ENCODE assay signal across 9 mouse cellular contexts in genomic region chr1:180210781-180211271, GRCm38 (mm10). TPM values are rescaled to one million over a fixed set of nuclear protein-coding genes. Genes with fewer than 3 reads are reported as not detected.
DNase-seq lines count a peak whose midpoint lies in the region; ATAC-seq and TF ChIP-seq lines count a peak whose summit lies in the region.
"Had no signal": no experiment of that assay in that cellular context is flagged by ENCODE, and none has a peak within 500 bp of the region (broad histone marks: within the 10 kb centered on the region; RNA-seq: fewer than 3 reads in every experiment).

No protein-coding gene starts in this region.

- H3K36me3 ChIP-seq in heart, adult 2 months (ENCODE audit: control insufficient read depth, insufficient read depth, low read length), result no peaks in the 10 kb centered on the region
- no peaks in the 10 kb centered on the region for H3K36me3 ChIP-seq in heart, embryonic 10.5 days
- no peaks in the 10 kb centered on the region for H3K36me3 ChIP-seq in liver, postnatal 0 days (replicated peaks; ENCODE audit: insufficient read depth, low read length)
- H3K36me3 ChIP-seq in liver, embryonic 12.5 days, result no peaks in the 10 kb centered on the region
- H3K36me3 ChIP-seq in small intestine, adult 2 months (ENCODE audit: control insufficient read depth, insufficient read depth, low read length), result no peaks in the 10 kb centered on the region
- H3K36me3 ChIP-seq in forebrain, embryonic 10.5 days (replicated peaks), result no peaks in the 10 kb centered on the region
- H3K36me3 ChIP-seq: liver, embryonic 15.5 days had no signal

- no peak overlapping the region for H3K9ac ChIP-seq in heart, adult 2 months (ENCODE audit: low read depth, low read length)
- no peak overlapping the region for H3K9ac ChIP-seq in liver, postnatal 0 days (replicated peaks)
- no peak overlapping the region for H3K9ac ChIP-seq in liver, embryonic 12.5 days
- H3K9ac ChIP-seq: liver, embryonic 15.5 days had no signal

- peak overlapping the region; percentile 92 for H3K27ac ChIP-seq in heart, adult 2 months
- no peak overlapping the region; the same call in 1 of the 2 replicates for H3K27ac ChIP-seq in heart, embryonic 10.5 days
- peak overlapping the region; percentile 60; the same call in 1 of the 2 replicates for H3K27ac ChIP-seq in liver, postnatal 0 days (ENCODE audit: low read depth)
- H3K27ac ChIP-seq in liver, embryonic 12.5 days, result no peak overlapping the region
- peak overlapping the region; percentile 88 for H3K27ac ChIP-seq in gastrocnemius, adult 2 months
- peak overlapping the region; percentile 4; the same call in 1 of the 2 replicates for H3K27ac ChIP-seq in small intestine, adult 2 months (ENCODE audit: insufficient read depth, low read depth, low read length)
- H3K27ac ChIP-seq in forebrain, embryonic 10.5 days, result no peak overlapping the region
- H3K27ac ChIP-seq: liver, embryonic 15.5 days; macrophage had no signal

- no peaks in the 10 kb centered on the region; the same call in 1 of the 2 replicates for H3K4me1 ChIP-seq in heart, adult 2 months (ENCODE audit: control insufficient read depth, insufficient read depth, low read length)
- H3K4me1 ChIP-seq in heart, embryonic 10.5 days, result peaks cover 8% of the 10 kb centered on the region; the same call in 1 of the 2 replicates
- 0 out of 2 replicates have a peak, but pooled peaks cover 10% of the 10 kb centered on the region for H3K4me1 ChIP-seq in liver, postnatal 0 days (ENCODE audit: insufficient read depth)
- H3K4me1 ChIP-seq in liver, embryonic 12.5 days, result peaks cover 15% of the 10 kb centered on the region
- peaks cover 21% of the 10 kb centered on the region for H3K4me1 ChIP-seq in small intestine, adult 2 months (ENCODE audit: control insufficient read depth, insufficient read depth, insufficient read length, low read length)
- H3K4me1 ChIP-seq in forebrain, embryonic 10.5 days, result 0 out of 2 replicates have a peak, but pooled peaks cover 5% of the 10 kb centered on the region

- H3K4me2 ChIP-seq in liver, postnatal 0 days (ENCODE audit: low read depth, low read length), result no peak overlapping the region
- H3K4me2 ChIP-seq in liver, embryonic 12.5 days, result no peak overlapping the region
- H3K4me2 ChIP-seq: liver, embryonic 15.5 days had no signal

- H3K79me2 ChIP-seq in heart, adult 2 months (replicated peaks; ENCODE audit: control insufficient read depth, insufficient read depth, low read length), result no peaks in the 10 kb centered on the region

- intact Hi-C loops in heart, adult 2 months (cut with DNase I), result loop anchor here (5.0 to 10.0 kb wide), 3 partner anchors 206 to 364 kb away; no protein-coding TSS in a partner anchor
- intact Hi-C loops in gastrocnemius, adult 2 months (cut with DNase I), result no loop called here

- ATAC-seq in liver, postnatal 0 days, result peak; percentile 21; the same call in 1 of the 2 replicates
- no peak for ATAC-seq in liver, embryonic 12.5 days

- H3K4me3 ChIP-seq in heart, adult 2 months, result no peak overlapping the region
- no peak overlapping the region for H3K4me3 ChIP-seq in heart, embryonic 10.5 days
- no peak overlapping the region for H3K4me3 ChIP-seq in liver, postnatal 0 days (ENCODE audit: low read depth, low read length)
- H3K4me3 ChIP-seq in liver, embryonic 12.5 days, result no peak overlapping the region
- no peak overlapping the region; the same call in 1 of the 2 replicates for H3K4me3 ChIP-seq in gastrocnemius, adult 2 months
- no peak overlapping the region for H3K4me3 ChIP-seq in small intestine, adult 2 months (ENCODE audit: low read depth, low read length)
- H3K4me3 ChIP-seq in forebrain, embryonic 10.5 days, result no peak overlapping the region
- H3K4me3 ChIP-seq: liver, embryonic 15.5 days had no signal

- H3K27me3 ChIP-seq in heart, adult 2 months (ENCODE audit: control insufficient read depth, insufficient read depth, low read length), result no peaks in the 10 kb centered on the region
- H3K27me3 ChIP-seq in heart, embryonic 10.5 days (ENCODE audit: insufficient read depth, poor library complexity, severe bottlenecking), result no peaks in the 10 kb centered on the region
- H3K27me3 ChIP-seq in liver, postnatal 0 days (ENCODE audit: insufficient read depth, low read length), result no peaks in the 10 kb centered on the region
- no peaks in the 10 kb centered on the region for H3K27me3 ChIP-seq in liver, embryonic 12.5 days (replicated peaks)
- no peaks in the 10 kb centered on the region for H3K27me3 ChIP-seq in small intestine, adult 2 months (ENCODE audit: control insufficient read depth, insufficient read depth, low read length)
- no peaks in the 10 kb centered on the region for H3K27me3 ChIP-seq in forebrain, embryonic 10.5 days (ENCODE audit: poor library complexity, severe bottlenecking)
- H3K27me3 ChIP-seq: liver, embryonic 15.5 days had no signal

- WGBS in heart, adult 2 months, result 67% methylated on average over 9 of the region's 9 CpGs
- 84% methylated on average over 9 of the region's 9 CpGs for WGBS in heart, embryonic 10.5 days
- WGBS in liver, postnatal 0 days (ENCODE audit: insufficient replicate concordance), result 67% methylated on average over 9 of the region's 9 CpGs
- WGBS in liver, embryonic 12.5 days (ENCODE audit: insufficient replicate concordance), result 69% methylated on average over 9 of the region's 9 CpGs
- 27% methylated on average over 9 of the region's 9 CpGs for WGBS in small intestine, adult 2 months
- 84% methylated on average over 9 of the region's 9 CpGs for WGBS in forebrain, embryonic 10.5 days

- no peak for TF ChIP-seq POLR2A in heart, adult 2 months (IDR thresholded peaks at IDR 0.05; ENCODE audit: insufficient read depth, low read depth, low read length)
- TF ChIP-seq POLR2A in small intestine, adult 2 months (IDR thresholded peaks at IDR 0.05; ENCODE audit: low read depth, low read length), result no peak

- DNase-seq in heart, adult 2 months, result no peak
- DNase-seq in heart, embryonic 10.5 days (ENCODE audit: low spot score), result no peak
- DNase-seq in liver, postnatal 0 days, result no peak
- peak; percentile 83 for DNase-seq in gastrocnemius, adult 2 months
- no peak for DNase-seq in forebrain, embryonic 10.5 days (ENCODE audit: extremely low spot score, low spot score)

- TF ChIP-seq EP300 in heart, adult 2 months (IDR thresholded peaks at IDR 0.05; ENCODE audit: insufficient read depth, low read depth, low read length), result no peak
- no peak for TF ChIP-seq EP300 in liver, postnatal 0 days (IDR thresholded peaks at IDR 0.05; ENCODE audit: low read depth)

- no peaks in the 10 kb centered on the region for H3K9me3 ChIP-seq in heart, embryonic 10.5 days
- no peaks in the 10 kb centered on the region for H3K9me3 ChIP-seq in liver, postnatal 0 days (ENCODE audit: low read length)
- H3K9me3 ChIP-seq in liver, embryonic 12.5 days (replicated peaks), result no peaks in the 10 kb centered on the region
- H3K9me3 ChIP-seq in forebrain, embryonic 10.5 days, result no peaks in the 10 kb centered on the region
- H3K9me3 ChIP-seq: liver, embryonic 15.5 days had no signal

- TF ChIP-seq CTCF in heart, adult 2 months (IDR thresholded peaks at IDR 0.05), result no peak
- no peak for TF ChIP-seq CTCF in liver, postnatal 0 days (IDR thresholded peaks at IDR 0.05; ENCODE audit: low read depth)
- TF ChIP-seq CTCF in gastrocnemius, adult 2 months (IDR thresholded peaks at IDR 0.05), result no peak
- TF ChIP-seq CTCF in small intestine, adult 2 months (IDR thresholded peaks at IDR 0.05; ENCODE audit: extremely low read depth, insufficient read length, insufficient replicate concordance, low read depth, low read length), result no peak

RNA-seq across cellular contexts. Expression of gene Coq8a, which starts 11.4 kb away (rescaled TPM):
- total RNA-seq in heart, adult 2 months (2021), result 100 to 1,000 TPM; 783 to 919 TPM
- polyA plus RNA-seq in heart, adult 2 months (2012; rRNA removed), result 468 and 899 TPM in 2 replicates
- polyA plus RNA-seq in heart, embryonic 10.5 days (2016; fragmentation: Nextera tagmentation; extraction: Ambion mirVana), result 4.0 and 8.2 TPM in 2 replicates
- 36.6 and 49.7 TPM in 2 replicates for polyA plus RNA-seq in liver, postnatal 0 days (2015; fragmentation: Nextera tagmentation; extraction: Ambion mirVana)
- 5.0 and 7.8 TPM in 2 replicates for polyA plus RNA-seq in liver, embryonic 12.5 days (2016; fragmentation: Nextera tagmentation; extraction: Ambion mirVana)
- total RNA-seq in gastrocnemius, adult 2 months (2021), result 1,000 to 10,000 TPM in 1 of 2 experiments, 100 to 1,000 TPM in 1; 633 to 1,638 TPM
- 7.4 and 13.2 TPM in 2 replicates for polyA plus RNA-seq in small intestine, adult 2 months (2012; rRNA removed)
- polyA plus RNA-seq in forebrain, embryonic 10.5 days (2016; fragmentation: Nextera tagmentation; extraction: Ambion mirVana), result 1.1 TPM in 2 replicates

RNA-seq across cellular contexts. Expression of gene Psen2, which starts 52.4 kb away (rescaled TPM):
- total RNA-seq in heart, adult 2 months (2021), result 10 to 100 TPM; 11.6 to 13.1 TPM
- 30.5 and 35.8 TPM in 2 replicates for polyA plus RNA-seq in heart, adult 2 months (2012; rRNA removed)
- polyA plus RNA-seq in heart, embryonic 10.5 days (2016; fragmentation: Nextera tagmentation; extraction: Ambion mirVana), result 15.6 and 16.4 TPM in 2 replicates
- 25.6 and 25.8 TPM in 2 replicates for polyA plus RNA-seq in liver, postnatal 0 days (2015; fragmentation: Nextera tagmentation; extraction: Ambion mirVana)
- polyA plus RNA-seq in liver, embryonic 12.5 days (2016; fragmentation: Nextera tagmentation; extraction: Ambion mirVana), result 20.9 and 21.3 TPM in 2 replicates
- total RNA-seq in gastrocnemius, adult 2 months (2021), result 1 to 10 TPM; 7.8 to 9.5 TPM
- 16.1 and 24.7 TPM in 2 replicates for polyA plus RNA-seq in small intestine, adult 2 months (2012; rRNA removed)
- polyA plus RNA-seq in forebrain, embryonic 10.5 days (2016; fragmentation: Nextera tagmentation; extraction: Ambion mirVana), result 6.4 and 6.5 TPM in 2 replicates

Comparison
In these comparisons a context has a peak if more than half of its experiments do, and no peak if none do; other contexts are left out.
1. H3K27ac ChIP-seq: peak in heart, adult 2 months (single experiment), liver, postnatal 0 days (single experiment), gastrocnemius, adult 2 months (single experiment) and small intestine, adult 2 months (single experiment); none in heart, embryonic 10.5 days (single experiment), liver, embryonic 12.5 days (single experiment) and forebrain, embryonic 10.5 days (single experiment).